Mouse (Mus musculus): ENCODE measurements at regions not wholly inside any gene's neighbourhood (a gene's known extent, or its start where the extent isn't known, plus 50 kb on each side); places are given as distances from the start of the nearest gene placed in this dataset.

DNA sequence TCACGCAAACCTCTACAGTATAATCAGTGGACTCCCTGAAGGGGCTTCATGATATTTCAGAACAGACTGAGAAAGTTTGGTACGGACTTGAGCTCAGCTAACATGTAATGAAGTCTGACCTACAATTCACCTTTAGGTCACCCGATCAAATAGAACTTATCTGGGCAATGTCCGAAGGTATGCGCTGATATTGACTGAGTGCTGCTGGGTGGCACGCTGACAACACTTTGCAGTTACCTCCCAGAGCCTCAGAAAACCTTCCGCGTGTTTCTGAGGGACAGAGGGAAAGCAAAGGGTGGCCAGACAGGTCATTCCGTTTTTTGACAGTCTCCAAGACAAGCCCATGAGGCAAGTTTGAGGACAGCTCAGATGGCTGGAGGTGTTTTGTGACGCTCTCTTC, 115.3 kb upstream of the Nr2f2 start:
- DNase-seq (ENCODE audit: low spot score in 2 of 2), result no peak

DNA sequence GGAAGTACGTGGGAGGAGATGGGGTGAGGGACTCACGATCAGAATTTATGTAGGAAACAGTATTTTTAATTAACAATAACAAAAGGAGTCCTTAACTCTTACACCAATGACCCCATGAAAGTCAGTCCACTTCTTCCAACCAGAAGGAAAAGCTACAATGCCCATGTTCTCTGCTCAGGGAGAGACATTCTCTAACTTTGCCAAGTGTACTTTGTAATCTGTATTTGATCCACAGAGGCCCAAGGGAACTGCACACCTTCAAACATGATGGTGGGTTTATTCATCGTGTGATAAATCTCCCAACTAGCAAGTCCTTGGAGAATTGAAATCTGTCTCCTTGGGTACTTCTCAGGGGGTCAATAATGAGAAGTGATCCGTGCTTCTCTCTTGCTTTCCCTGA, 106.3 kb upstream of the Nr2f2 start:
- DNase-seq (ENCODE audit: low spot score in 2 of 2), result no peak

DNA sequence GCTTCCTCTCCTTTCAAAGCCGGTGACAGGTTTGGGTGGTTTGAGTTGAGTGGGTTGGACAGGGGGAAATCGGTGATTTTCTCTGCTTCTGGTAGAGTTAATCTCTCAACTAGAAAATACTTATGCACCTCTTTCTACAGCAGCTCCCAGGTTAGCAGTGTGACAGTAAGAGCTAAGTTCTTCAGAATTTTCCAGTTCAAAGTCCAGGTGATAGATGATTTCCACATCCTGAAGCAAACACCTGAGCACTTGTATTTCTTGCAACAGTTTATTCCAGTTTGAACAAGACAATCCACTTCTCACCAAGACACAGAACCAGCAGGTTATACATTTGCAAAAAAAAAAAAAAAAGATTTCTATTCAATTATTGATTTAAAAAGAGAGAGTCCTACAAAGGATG, 104.0 kb upstream of the Nr2f2 start:
- DNase-seq (ENCODE audit: low spot score in 2 of 2), result no peak

DNA sequence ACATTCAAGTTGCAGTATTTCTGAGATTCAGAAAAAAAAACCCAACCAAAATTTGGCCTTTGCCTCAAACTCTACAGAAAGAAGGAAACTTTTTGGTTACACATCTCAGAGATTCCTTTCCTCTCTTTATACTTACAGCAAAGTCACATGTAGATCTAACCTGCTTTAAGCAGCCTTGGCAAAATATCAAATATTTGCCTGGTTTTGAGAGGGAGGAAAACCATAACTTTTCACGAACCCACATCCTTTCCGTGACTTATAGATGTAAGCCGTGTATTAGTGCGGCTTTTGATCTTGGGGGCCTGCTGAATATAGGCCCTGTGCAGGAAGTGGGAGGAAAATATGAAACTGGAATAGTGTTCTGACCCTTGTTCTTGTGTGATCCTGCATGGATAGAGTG, 95.6 kb upstream of the Nr2f2 start:
- DNase-seq (ENCODE audit: low spot score in 2 of 2), result no peak

- no peak for DNase-seq (ENCODE audit: low spot score in 2 of 2)
These were observed 88.0 kb upstream of the Nr2f2 start for GRCm38 (mm10) chr7:70454525-70454924.

- DNase-seq (ENCODE audit: low spot score in 2 of 2), result no peak
These were observed 86.3 kb upstream of the Nr2f2 start for GRCm38 (mm10) chr7:70452816-70453215.

- no peak for DNase-seq (ENCODE audit: low spot score in 2 of 2)
These were observed 72.4 kb upstream of the Nr2f2 start for GRCm38 (mm10) chr7:70438908-70439307.

GRCm38 (mm10) chr7:70433838-70434237, 67.3 kb upstream of the Nr2f2 start:
- DNase-seq (ENCODE audit: low spot score in 2 of 2), result no peak

- no peak for DNase-seq (ENCODE audit: low spot score in 2 of 2)
These were observed 66.8 kb upstream of the Nr2f2 start for GRCm38 (mm10) chr7:70433358-70433757.

DNA sequence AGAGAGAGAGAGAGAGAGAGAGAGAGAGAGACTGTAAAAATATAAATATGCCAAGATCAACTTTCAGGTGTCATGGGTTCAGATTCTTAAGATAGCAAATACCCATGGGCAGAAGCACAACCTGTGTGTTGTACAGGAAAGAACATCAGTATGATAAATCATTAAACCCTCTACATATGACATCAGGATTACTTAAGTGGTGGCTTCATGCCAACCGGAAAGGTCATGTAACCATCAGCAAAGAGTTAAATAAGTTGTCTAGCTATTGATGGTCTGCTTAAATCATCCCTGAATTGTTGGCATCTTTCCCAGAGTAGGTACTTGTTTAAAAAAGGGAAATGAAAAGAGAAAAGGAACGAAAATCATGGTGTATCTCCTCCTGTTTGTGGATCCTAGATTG, 65.2 kb upstream of the Nr2f2 start:
- DNase-seq (ENCODE audit: low spot score in 2 of 2), result no peak

DNA sequence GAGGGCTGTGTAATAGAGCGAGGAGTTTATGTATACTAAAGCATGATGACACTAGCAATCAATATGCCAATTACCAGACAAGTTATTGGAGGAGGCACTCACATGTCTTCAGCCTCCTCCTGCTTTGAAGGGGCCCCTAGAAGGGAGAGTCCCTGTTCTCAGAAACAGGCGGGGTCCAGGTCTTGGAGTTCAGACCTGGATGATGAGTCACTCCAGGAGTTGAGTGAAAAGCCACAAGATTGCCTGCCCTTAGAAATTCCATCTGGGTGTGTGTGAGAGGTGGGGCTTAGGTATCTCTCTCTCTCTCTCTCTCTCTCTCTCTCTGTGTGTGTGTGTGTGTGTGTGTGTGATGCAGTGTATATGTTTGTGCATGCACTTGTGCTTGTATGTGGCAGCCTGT, 62.8 kb upstream of the Nr2f2 start:
- no peak for DNase-seq (ENCODE audit: low spot score in 2 of 2)

DNA sequence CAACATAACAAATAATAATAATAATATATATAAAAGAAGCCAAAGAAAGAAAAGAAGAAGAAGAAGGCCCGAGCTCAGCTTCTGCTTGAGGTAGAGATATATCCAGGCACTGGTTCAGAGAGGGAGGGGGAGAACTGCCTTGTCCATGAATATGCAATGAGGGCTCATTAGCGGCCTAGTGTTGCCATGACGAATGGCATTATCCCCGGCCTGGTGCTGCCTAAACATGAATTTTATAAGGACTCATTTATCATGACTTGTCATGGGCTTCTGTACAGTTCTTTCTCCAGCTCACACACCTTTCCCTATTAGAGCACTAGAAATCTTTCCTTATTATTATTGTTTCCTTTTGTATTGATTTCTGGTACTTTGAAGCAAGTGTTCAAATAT, 57.7 kb upstream of the Nr2f2 start:
- DNase-seq (ENCODE audit: low spot score in 2 of 2), result no peak

- no peak for DNase-seq (ENCODE audit: low spot score in 2 of 2)
These were observed 57.1 kb upstream of the Nr2f2 start for GRCm38 (mm10) chr7:70423524-70424230.

DNA sequence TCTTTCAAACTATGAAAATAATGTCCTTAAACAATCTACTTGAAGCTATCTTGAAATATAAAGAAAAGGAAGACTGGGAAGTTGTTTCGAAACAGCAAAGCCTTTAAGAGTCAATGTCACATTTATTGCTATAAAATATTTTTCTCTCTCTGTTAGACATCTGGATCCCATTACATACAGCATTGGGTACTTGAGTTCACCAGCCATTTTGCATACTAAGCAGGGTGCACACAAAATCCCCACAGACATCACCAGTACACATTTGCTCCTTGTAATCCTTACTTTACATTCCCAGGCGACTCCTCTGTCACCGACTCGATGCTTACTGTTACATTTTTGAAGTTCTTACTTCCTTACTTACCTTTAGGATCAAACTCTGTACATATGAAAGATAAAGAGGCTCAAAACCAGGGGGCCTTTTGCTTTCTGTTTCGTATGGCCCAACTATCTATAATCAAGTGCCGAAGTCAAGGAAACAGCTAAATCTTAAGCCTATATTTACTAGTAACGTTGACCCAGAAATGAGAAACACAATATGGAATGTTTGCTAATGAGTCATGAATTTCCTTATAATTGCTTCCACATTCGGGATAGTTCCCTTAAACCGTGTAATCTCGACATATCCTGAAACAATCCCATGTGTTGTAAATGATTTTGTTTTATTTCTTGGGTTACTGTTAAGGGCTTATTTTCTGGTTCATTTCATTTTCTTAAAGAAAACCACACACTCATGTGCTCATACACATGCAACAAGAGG, 49.8 kb upstream of the Nr2f2 start:
- DNase-seq (ENCODE audit: low spot score in 2 of 2), result no peak

Data from heart, adult 9 months (tissue).